Mouse (Mus musculus) kidney, postnatal 0 days (tissue): ENCODE measurements around the gene Wbp11. TPM values are rescaled to one million over a fixed set of nuclear protein-coding genes. Genes with fewer than 3 reads are reported as not detected.

ENCODE experiments used
- ATAC-seq: fragments of 200-750 bp; cut with Nextera tagmentation; replicated peaks from 2 replicates; pipeline ENCODE4 v1.8.0; 2017; ENCODE audit warnings: low read depth, moderate number of reproducible peaks, moderate TSS enrichment, moderate library complexity; ENCODE audit not compliant: low FRiP score
- DNase-seq: peaks from one replicate; pipeline ENCODE4 v3.0.0-alpha.2; 2016; ENCODE audit warnings: low spot score
- H3K27ac ChIP-seq: fragments of 300-500 bp; sonication (generic); 2 replicates; pipeline ENCODE4 v1.5.1; 2014; ENCODE audit warnings: mild to moderate bottlenecking
- H3K27me3 ChIP-seq: fragments of 300-500 bp; sonication (generic); 2 replicates; pipeline ENCODE4 v1.6.1; 2014; ENCODE audit warnings: low read length, mixed read lengths; ENCODE audit not compliant: insufficient read depth
- H3K36me3 ChIP-seq: fragments of 300-500 bp; sonication (generic); 2 replicates; pipeline ENCODE4 v1.6.1; 2014; ENCODE audit warnings: low read length, mixed read lengths; ENCODE audit not compliant: insufficient read depth
- H3K4me1 ChIP-seq: fragments of 300-500 bp; sonication (generic); replicated peaks from 2 replicates; pipeline ENCODE4 v1.6.1; 2014; ENCODE audit warnings: antibody characterized with exemption, low read length, mixed read lengths; ENCODE audit not compliant: insufficient read depth
- H3K4me2 ChIP-seq: fragments of 300-500 bp; sonication (generic); 2 replicates; pipeline ENCODE4 v1.6.1; 2014; ENCODE audit warnings: mild to moderate bottlenecking, low read length, moderate library complexity, mixed read lengths
- H3K4me3 ChIP-seq: fragments of 300-500 bp; sonication (generic); replicated peaks from 2 replicates; pipeline ENCODE4 v1.5.1; 2014; ENCODE audit warnings: low read depth, low read length
- H3K9ac ChIP-seq: fragments of 300-500 bp; sonication (generic); 2 replicates; pipeline ENCODE4 v1.6.1; 2014; ENCODE audit warnings: low read depth, low read length
- H3K9me3 ChIP-seq: fragments of 300-500 bp; sonication (generic); replicated peaks from 2 replicates; pipeline ENCODE4 v1.6.1; 2016; ENCODE audit warnings: low read length, inconsistent platforms, mixed read lengths
- CTCF ChIP-seq: IDR thresholded peaks from 2 replicates; pipeline ENCODE4 v1.5.1; 2016; ENCODE audit warnings: antibody characterized with exemption, low read depth, mild to moderate bottlenecking, moderate library complexity
- WGBS: fragments of 180-500 bp; shearing (Covaris S2); extraction: QIAGEN DNeasy Blood & Tissue Kit; methylation state at CpG from one replicate; pipeline ENCODE4 v1.1.7; 2014; 5-methylcytosine and 5-hydroxymethylcytosine counted together
- polyA plus RNA-seq: library from polyadenylated mRNA; unstranded; fragments of >200 nt; fragmentation: Nextera tagmentation; extraction: Ambion mirVana; gene quantifications from 2 replicates; pipeline ENCODE4 v1.2.1, GENCODE M21; 2015

Gene Wbp11
- polyA plus RNA-seq, 1 experiment from 2014 or later, result 76.4 TPM

GRCm38 (mm10) chr6:136854361-136854781, 26.3 kb upstream of the Wbp11 start:
- no peak for DNase-seq
- no peak for ATAC-seq
- peaks cover 15% of the 10 kb centered on the region; the same call in 1 of the 2 replicates for H3K4me1 ChIP-seq
- H3K9me3 ChIP-seq, result no peaks in the 10 kb centered on the region
- 73% methylated on average over 11 of the region's 11 CpGs for WGBS
- no peak overlapping the region for H3K4me3 ChIP-seq
- H3K36me3 ChIP-seq, result no peaks in the 10 kb centered on the region
- H3K9ac ChIP-seq, result no peak overlapping the region
- no peaks in the 10 kb centered on the region for H3K27me3 ChIP-seq
- TF ChIP-seq CTCF, result no peak
- no peak overlapping the region for H3K27ac ChIP-seq
- H3K4me2 ChIP-seq, result no peak overlapping the region

- peak overlapping the region; percentile 82 for H3K27ac ChIP-seq
- DNase-seq (peak; percentile 54), ATAC-seq (peak; percentile 12; the same call in 1 of the 2 replicates)
- H3K4me3 ChIP-seq, result no peak overlapping the region
- 52% methylated on average over 3 of the region's 3 CpGs for WGBS
- no peak for TF ChIP-seq CTCF
- no peaks in the 10 kb centered on the region for H3K9me3 ChIP-seq
- no peak overlapping the region for H3K9ac ChIP-seq
- H3K27me3 ChIP-seq, result no peaks in the 10 kb centered on the region
- H3K4me1 ChIP-seq, result peaks cover 15% of the 10 kb centered on the region; the same call in 1 of the 2 replicates
- H3K4me2 ChIP-seq, result no peak overlapping the region
- H3K36me3 ChIP-seq, result no peaks in the 10 kb centered on the region
Measured at GRCm38 (mm10) chr6:136852762-136853161, 24.7 kb upstream of the Wbp11 start.

GRCm38 (mm10) chr6:136852348-136852747, 24.3 kb upstream of the Wbp11 start:
- TF ChIP-seq CTCF, result no peak
- H3K4me3 ChIP-seq, result no peak overlapping the region
- DNase-seq, result no peak
- no peaks in the 10 kb centered on the region for H3K36me3 ChIP-seq
- H3K4me2 ChIP-seq, result no peak overlapping the region
- H3K4me1 ChIP-seq, result peaks cover 11% of the 10 kb centered on the region; the same call in 1 of the 2 replicates
- no peaks in the 10 kb centered on the region for H3K9me3 ChIP-seq
- H3K27ac ChIP-seq, result peak overlapping the region; percentile 82
- no peaks in the 10 kb centered on the region for H3K27me3 ChIP-seq
- peak; percentile 58 for ATAC-seq
- no peak overlapping the region for H3K9ac ChIP-seq
- WGBS, result 62% methylated on average over 4 of the region's 4 CpGs

- DNase-seq (no peak), ATAC-seq (no peak)
- Histone ChIP-seq H3K4me2 (no peak overlapping the region), H3K9ac (no peak overlapping the region), H3K36me3 (no peaks in the 10 kb centered on the region), H3K4me3 (no peak overlapping the region), H3K9me3 (no peaks in the 10 kb centered on the region), H3K27me3 (no peaks in the 10 kb centered on the region), H3K4me1 (peaks cover 6% of the 10 kb centered on the region; the same call in 1 of the 2 replicates), H3K27ac (peak overlapping the region; percentile 19; the same call in 1 of the 2 replicates)
- TF ChIP-seq CTCF, result no peak
- 58% methylated on average over 6 of the region's 6 CpGs for WGBS
Measured at GRCm38 (mm10) chr6:136850267-136850666, 22.2 kb upstream of the Wbp11 start.

- no peak for ATAC-seq
- no peak overlapping the region for H3K9ac ChIP-seq
- H3K27ac ChIP-seq, result no peak overlapping the region
- H3K4me1 ChIP-seq, result peaks cover 6% of the 10 kb centered on the region; the same call in 1 of the 2 replicates
- no peak for TF ChIP-seq CTCF
- no peaks in the 10 kb centered on the region for H3K27me3 ChIP-seq
- no peak overlapping the region for H3K4me3 ChIP-seq
- DNase-seq, result no peak
- 94% methylated on average over 5 of the region's 5 CpGs for WGBS
- no peaks in the 10 kb centered on the region for H3K9me3 ChIP-seq
- H3K4me2 ChIP-seq, result no peak overlapping the region
- no peaks in the 10 kb centered on the region for H3K36me3 ChIP-seq
Measured at GRCm38 (mm10) chr6:136848971-136849370, 20.9 kb upstream of the Wbp11 start.

- TF ChIP-seq CTCF, result no peak
- Histone ChIP-seq H3K4me3 (no peak overlapping the region), H3K27me3 (no peaks in the 10 kb centered on the region), H3K9ac (no peak overlapping the region), H3K27ac (no peak overlapping the region), H3K4me1 (peaks cover 6% of the 10 kb centered on the region; the same call in 1 of the 2 replicates), H3K4me2 (no peak overlapping the region), H3K9me3 (no peaks in the 10 kb centered on the region), H3K36me3 (no peaks in the 10 kb centered on the region)
- DNase-seq (no peak), ATAC-seq (no peak)
- WGBS, result 91% methylated on average over 8 of the region's 8 CpGs
Measured at GRCm38 (mm10) chr6:136848399-136848798, 20.4 kb upstream of the Wbp11 start.

GRCm38 (mm10) chr6:136847790-136848189, 19.8 kb upstream of the Wbp11 start:
- no peak; the same call in 1 of the 2 replicates for ATAC-seq
- H3K27ac ChIP-seq, result no peak overlapping the region

More at GRCm38 (mm10) chr6:136847790-136848189, 19.8 kb upstream of the Wbp11 start:
- Histone ChIP-seq H3K4me2 (no peak overlapping the region), H3K4me1 (peaks cover 5% of the 10 kb centered on the region; the same call in 1 of the 2 replicates), H3K9me3 (no peaks in the 10 kb centered on the region), H3K4me3 (no peak overlapping the region), H3K27me3 (no peaks in the 10 kb centered on the region), H3K9ac (no peak overlapping the region), H3K36me3 (no peaks in the 10 kb centered on the region)
- 25% methylated on average over 2 of the region's 2 CpGs for WGBS
- TF ChIP-seq CTCF, result peak; percentile 76
- DNase-seq, result peak; percentile 52
